Mouse (Mus musculus) spleen, adult 2 months (tissue): ENCODE results near the gene Wfdc3. TPM values are rescaled to one million over a fixed set of nuclear protein-coding genes. Genes with fewer than 3 reads are reported as not detected.

ENCODE experiments used
- DNase-seq, 2 experiments: peaks; one replicate each; pipeline versions ENCODE4 v3.0.0 to v3.0.0-alpha.2; 2012 to 2021; ENCODE audit warnings: low spot score in 2 of 2, low read depth in 1 of 2
- H3K27ac ChIP-seq: fragments of 200-500 bp; 2 replicates; pipeline ENCODE4 v1.5.1; 2012; ENCODE audit warnings: low read length, inconsistent platforms; ENCODE audit not compliant: insufficient read depth
- H3K27me3 ChIP-seq: fragments of 200-500 bp; 2 replicates; pipeline ENCODE4 v1.6.1; 2012; ENCODE audit warnings: mild to moderate bottlenecking, moderate library complexity, low read length, inconsistent platforms; ENCODE audit not compliant: control insufficient read depth, insufficient read depth
- H3K36me3 ChIP-seq: fragments of 200-500 bp; 2 replicates; pipeline ENCODE4 v1.6.1; 2012; ENCODE audit warnings: mild to moderate bottlenecking, low read length, inconsistent platforms; ENCODE audit not compliant: control insufficient read depth, insufficient read depth
- H3K4me1 ChIP-seq: fragments of 200-500 bp; 2 replicates; pipeline ENCODE4 v1.6.1; 2011; ENCODE audit warnings: inconsistent platforms; ENCODE audit not compliant: control insufficient read depth, insufficient read depth, insufficient read length
- H3K4me3 ChIP-seq: fragments of 200-500 bp; 2 replicates; pipeline ENCODE4 v1.5.1; 2011; ENCODE audit warnings: mild to moderate bottlenecking, inconsistent platforms; ENCODE audit not compliant: insufficient read depth, insufficient read length; ENCODE audit errors: extremely low read depth
- CTCF ChIP-seq: fragments of 200-500 bp; IDR thresholded peaks from 2 replicates; pipeline ENCODE4 v1.5.1; 2011; ENCODE audit warnings: mild to moderate bottlenecking, inconsistent platforms; ENCODE audit not compliant: insufficient read depth, insufficient read length, insufficient replicate concordance; ENCODE audit errors: extremely low read depth
- POLR2A ChIP-seq: fragments of 200-500 bp; IDR thresholded peaks from 2 replicates; pipeline ENCODE4 v1.6.1; 2011; ENCODE audit warnings: low read depth, low read length, inconsistent platforms
- WGBS: fragments of 180-500 bp; shearing (Covaris S2); methylation state at CpG from one replicate; pipeline ENCODE4 v1.1.7; 2018; 5-methylcytosine and 5-hydroxymethylcytosine counted together
- polyA plus RNA-seq: library from polyadenylated mRNA; depleted of rRNA; stranded (reverse); fragments of >200 nt; gene quantifications from 2 replicates; pipeline ENCODE4 v1.2.3, GENCODE M21; 2012

The Wfdc3 gene
- polyA plus RNA-seq, 1 experiment = 0.34 TPM

GRCm38 (mm10) chr2:164784869-164785420 lies 39.2 kb upstream of the Wfdc3 start:
- no peak for DNase-seq
- H3K4me1 ChIP-seq = peaks cover 7% of the 10 kb centered on the region; the same call in 1 of the 2 replicates
- 15% methylated on average over 7 of the region's 7 CpGs for WGBS
- H3K36me3 ChIP-seq = no peaks in the 10 kb centered on the region
- no peaks in the 10 kb centered on the region for H3K27me3 ChIP-seq
- H3K27ac ChIP-seq = no peak overlapping the region
- TF ChIP-seq POLR2A (no peak), CTCF (no peak)
- peak overlapping the region; percentile 85 for H3K4me3 ChIP-seq

DNA sequence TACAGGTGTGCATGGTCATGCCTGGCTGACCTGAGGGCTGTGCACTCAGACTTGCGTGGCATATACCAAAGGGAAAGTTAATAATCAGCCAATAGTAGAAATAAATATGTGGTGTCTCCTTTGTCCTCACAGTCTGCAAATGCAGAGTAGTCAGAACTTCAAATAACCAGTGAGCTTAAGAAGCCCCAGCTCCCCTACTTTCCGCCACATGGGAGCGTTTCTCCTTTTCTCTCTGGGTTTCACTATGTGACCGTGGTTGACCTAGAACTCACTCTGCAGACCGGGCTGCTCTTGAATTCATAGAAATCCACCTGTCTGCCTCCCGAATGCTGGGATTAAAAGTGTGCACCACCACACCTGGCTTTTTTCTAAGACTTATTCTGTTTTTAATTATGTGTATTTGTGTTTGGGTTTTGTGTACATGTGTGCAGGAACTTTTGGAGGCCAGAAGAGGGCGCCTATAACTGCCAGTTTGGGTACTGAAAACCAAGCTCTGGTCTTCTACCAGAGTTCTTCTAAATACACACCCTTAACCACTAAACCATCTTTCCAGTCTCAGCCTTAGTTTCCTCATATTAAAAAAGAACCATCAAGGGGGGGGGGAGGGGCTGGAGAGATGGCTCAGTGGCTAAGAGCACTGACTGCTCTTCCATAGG lies 38.3 kb upstream of the Wfdc3 start:
- no peak for DNase-seq
- TF ChIP-seq POLR2A (no peak), CTCF (no peak)
- Histone ChIP-seq H3K4me1 (peaks cover 7% of the 10 kb centered on the region; the same call in 1 of the 2 replicates), H3K27ac (no peak overlapping the region), H3K27me3 (no peaks in the 10 kb centered on the region), H3K36me3 (no peaks in the 10 kb centered on the region), H3K4me3 (no peak overlapping the region)
- WGBS = 76% methylated on average over 7 of the region's 7 CpGs

- no peak for DNase-seq
- WGBS = 85% methylated on average over 4 of the region's 4 CpGs
- no peak for TF ChIP-seq POLR2A
- TF ChIP-seq CTCF = no peak
- peaks cover 7% of the 10 kb centered on the region; the same call in 1 of the 2 replicates for H3K4me1 ChIP-seq
- no peaks in the 10 kb centered on the region for H3K27me3 ChIP-seq
- H3K4me3 ChIP-seq = no peak overlapping the region
- H3K27ac ChIP-seq = no peak overlapping the region
- no peaks in the 10 kb centered on the region for H3K36me3 ChIP-seq
Measured at GRCm38 (mm10) chr2:164781876-164782275, 36.1 kb upstream of the Wfdc3 start.

DNA sequence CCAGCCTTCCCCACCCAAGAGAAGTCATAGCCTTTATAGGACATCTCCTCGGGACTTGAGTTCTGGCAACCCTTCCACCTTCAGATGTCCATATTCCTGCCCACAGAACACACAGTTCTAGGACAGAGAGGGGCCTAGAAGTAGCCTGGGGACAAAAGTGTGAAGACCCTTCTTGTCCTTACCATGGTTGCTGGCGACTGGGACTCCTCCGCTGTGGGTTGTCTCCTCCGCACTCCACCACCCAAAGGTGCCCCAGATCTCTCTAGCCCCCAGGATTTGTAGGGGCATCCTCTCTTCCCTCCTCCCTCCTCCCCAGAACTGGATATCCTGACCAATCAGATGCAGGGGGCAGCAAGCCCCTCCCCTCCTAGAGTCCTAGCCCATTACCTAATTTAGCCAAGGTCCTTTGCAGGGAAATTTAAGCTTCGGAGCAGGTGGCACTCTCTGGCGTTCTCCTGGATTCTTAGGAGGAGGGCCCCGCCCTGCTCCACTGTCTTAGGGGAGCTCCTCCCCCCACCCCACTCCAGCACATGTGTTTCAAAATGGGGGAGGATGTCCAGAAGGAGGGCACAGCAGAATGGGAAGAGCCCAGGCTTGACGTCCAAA lies 33.9 kb upstream of the Wfdc3 start, which contains the start of gene Tnnc2:
Gene Tnnc2, minus strand, starts transcription at position 487 of the 606 bp plus-strand sequence.
- Histone ChIP-seq H3K4me1 (no peaks in the 10 kb centered on the region), H3K36me3 (no peaks in the 10 kb centered on the region), H3K27ac (no peak within 1 kb of the TSS), H3K27me3 (no peaks in the 10 kb centered on the region), H3K4me3 (no peak within 1 kb of the TSS)
- DNase-seq = no peak
- TF ChIP-seq POLR2A = no peak
- no peak for TF ChIP-seq CTCF
- WGBS = 89% methylated on average over 8 of the region's 8 CpGs

- DNase-seq = no peak
- H3K36me3 ChIP-seq = no peaks in the 10 kb centered on the region
- H3K27ac ChIP-seq = no peak overlapping the region
- no peak overlapping the region for H3K4me3 ChIP-seq
- TF ChIP-seq CTCF (no peak), POLR2A (no peak)
- H3K27me3 ChIP-seq = no peaks in the 10 kb centered on the region
- 81% methylated on average over 7 of the region's 7 CpGs for WGBS
- no peaks in the 10 kb centered on the region for H3K4me1 ChIP-seq
Measured at GRCm38 (mm10) chr2:164778809-164779208, 33.1 kb upstream of the Wfdc3 start.

GRCm38 (mm10) chr2:164778015-164778287 lies 32.2 kb upstream of the Wfdc3 start:
- no peaks in the 10 kb centered on the region for H3K27me3 ChIP-seq
- no peak for TF ChIP-seq CTCF
- TF ChIP-seq POLR2A = no peak
- 89% methylated on average over 11 of the region's 11 CpGs for WGBS

More at GRCm38 (mm10) chr2:164778015-164778287, 32.2 kb upstream of the Wfdc3 start:
- no peak for DNase-seq
- Histone ChIP-seq H3K36me3 (no peaks in the 10 kb centered on the region), H3K4me3 (no peak overlapping the region), H3K4me1 (no peaks in the 10 kb centered on the region), H3K27ac (no peak overlapping the region)
